Comparison of ENCODE assay signal across 8 mouse cellular contexts in the genomic region with DNA sequence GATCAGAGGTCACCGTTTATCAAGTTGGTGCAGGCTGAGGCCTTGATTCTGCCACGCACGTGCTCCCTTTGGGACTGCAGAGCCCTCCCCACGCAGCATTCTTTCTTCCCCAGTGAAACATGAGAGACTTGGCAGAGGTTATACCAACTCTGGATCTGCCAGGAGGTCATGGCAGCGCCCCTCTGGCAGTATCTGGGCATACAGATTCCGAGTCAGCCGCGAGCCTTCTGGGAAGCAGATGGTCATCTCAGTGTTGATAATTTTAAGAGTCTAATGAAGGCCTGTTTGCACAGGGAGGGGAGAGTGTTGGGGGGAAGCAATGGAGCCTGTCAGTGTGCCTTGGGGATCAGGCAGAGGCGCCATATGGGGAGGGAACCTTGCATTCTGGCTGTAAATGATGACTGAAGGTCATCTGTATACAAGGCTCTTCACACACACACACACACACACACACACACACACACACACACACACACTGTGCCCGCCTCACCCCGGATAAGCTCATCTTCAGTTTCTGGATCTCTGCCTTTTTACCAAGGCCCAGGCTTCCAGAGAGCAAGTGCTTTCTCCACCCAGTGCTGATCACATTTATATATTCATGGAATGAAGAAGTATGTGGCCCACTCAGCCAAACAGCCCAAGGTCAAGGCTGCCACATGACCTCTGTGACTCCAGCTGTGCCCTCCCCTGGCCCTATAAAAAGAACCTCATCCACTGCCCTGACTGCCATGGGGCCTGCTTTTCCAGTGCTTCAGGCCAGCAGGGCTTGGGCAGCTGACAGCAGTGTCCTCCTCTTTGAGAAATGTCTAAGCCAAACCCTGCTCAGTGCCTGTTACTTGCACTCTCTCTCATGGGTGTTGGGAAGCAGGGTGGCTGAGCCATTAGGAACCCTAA. TPM values are rescaled to one million over a fixed set of nuclear protein-coding genes. Genes with fewer than 3 reads are reported as not detected.
DNase-seq lines count a peak whose midpoint lies in the region; TF ChIP-seq lines count a peak whose summit lies in the region.

No protein-coding gene starts in this region.

- no peak overlapping the region; the same call in 1 of the 2 replicates for H3K27ac ChIP-seq in heart, adult 2 months
- H3K27ac ChIP-seq in embryonic facial prominence, embryonic 10.5 days (replicated peaks), result 0 out of 2 replicates have a peak overlapping the region, but pooled peaks have one; percentile 2

- no peaks in the 10 kb centered on the region for H3K36me3 ChIP-seq in heart, adult 2 months (ENCODE audit: control insufficient read depth, insufficient read depth, low read length)
- no peaks in the 10 kb centered on the region for H3K36me3 ChIP-seq in embryonic facial prominence, embryonic 10.5 days (replicated peaks)

- no peak overlapping the region for H3K9ac ChIP-seq in heart, adult 2 months (ENCODE audit: low read depth, low read length)

- no peak for TF ChIP-seq EP300 in heart, adult 2 months (IDR thresholded peaks at IDR 0.05; ENCODE audit: insufficient read depth, low read depth, low read length)

- intact Hi-C loops in heart, adult 2 months (cut with DNase I), result no loop called here
- intact Hi-C loops in left cerebral cortex, postnatal 14 days (cut with DNase I), result no loop called here

- no peaks in the 10 kb centered on the region; the same call in 1 of the 2 replicates for H3K4me1 ChIP-seq in heart, adult 2 months (ENCODE audit: control insufficient read depth, insufficient read depth, low read length)
- H3K4me1 ChIP-seq in embryonic facial prominence, embryonic 10.5 days, result peaks cover 20% of the 10 kb centered on the region

- DNase-seq in heart, adult 2 months, result peak in 1 of 2 experiments; percentile 28
- DNase-seq in heart, adult 8-10 months (ENCODE audit: low spot score), result no peak
- DNase-seq in ZHBTc4 (ENCODE audit: low read depth, low spot score) (peak; percentile 85), MN1 (ENCODE audit: low spot score) (no peak)
- no peak for DNase-seq in embryonic facial prominence, embryonic 10.5 days (ENCODE audit: low spot score)
- peak; percentile 24 for DNase-seq in mesoderm, embryonic 11.5 days (ENCODE audit: low read depth, low spot score)
- DNase-seq in spleen, adult 12 weeks (ENCODE audit: low spot score), result no peak
- no peak for DNase-seq in left cerebral cortex, postnatal 14 days (ENCODE audit: low spot score in 2 of 2)

- TF ChIP-seq POLR2A in heart, adult 2 months (IDR thresholded peaks at IDR 0.05; ENCODE audit: insufficient read depth, low read depth, low read length), result no peak

- H3K27me3 ChIP-seq in heart, adult 2 months (ENCODE audit: control insufficient read depth, insufficient read depth, low read length), result no peaks in the 10 kb centered on the region
- H3K27me3 ChIP-seq in embryonic facial prominence, embryonic 10.5 days (replicated peaks; ENCODE audit: low read depth, poor library complexity, severe bottlenecking), result 0 out of 2 replicates have a peak, but pooled peaks cover 10% of the 10 kb centered on the region

- no peaks in the 10 kb centered on the region for H3K9me3 ChIP-seq in embryonic facial prominence, embryonic 10.5 days

- no peaks in the 10 kb centered on the region for H3K79me2 ChIP-seq in heart, adult 2 months (replicated peaks; ENCODE audit: control insufficient read depth, insufficient read depth, low read length)

- 49% methylated on average over 10 of the region's 11 CpGs for WGBS in heart, adult 2 months
- WGBS in embryonic facial prominence, embryonic 10.5 days, result 68% methylated on average over 11 of the region's 11 CpGs

- no peak overlapping the region for H3K4me3 ChIP-seq in heart, adult 2 months
- H3K4me3 ChIP-seq in embryonic facial prominence, embryonic 10.5 days, result no peak overlapping the region

- TF ChIP-seq CTCF in heart, adult 2 months (IDR thresholded peaks at IDR 0.05), result peak; percentile 11; the same call in 1 of the 2 replicates

RNA-seq across cellular contexts. Expression of a gene that starts 18.5 kb away (rescaled TPM):
- total RNA-seq in heart, adult 2 months (2021), result 10 to 100 TPM; 47.0 to 51.8 TPM
- 28.1 and 39.3 TPM in 2 replicates for polyA plus RNA-seq in heart, adult 2 months (2012; rRNA removed)
- 10 to 100 TPM; 44.1 to 53.9 (median 46.1) TPM for total RNA-seq in heart, adult 8-10 months (2022)
- polyA plus RNA-seq in embryonic facial prominence, embryonic 10.5 days (2016; fragmentation: Nextera tagmentation; extraction: Ambion mirVana), result 21.5 and 23.5 TPM in 2 replicates
- total RNA-seq in left cerebral cortex, postnatal 14 days (2021), result 10 to 100 TPM; 75.8 to 81.9 TPM

Comparison
In these comparisons a context has a peak if more than half of its experiments do, and no peak if none do; other contexts are left out.
1. DNase-seq: peak in ZHBTc4 (single experiment) and mesoderm, embryonic 11.5 days (single experiment); none in heart, adult 8-10 months (single experiment), embryonic facial prominence, embryonic 10.5 days (single experiment), spleen, adult 12 weeks (single experiment), MN1 (single experiment) and left cerebral cortex, postnatal 14 days (0 of 2).